Mouse (Mus musculus): ENCODE data around the gene Arpp19. TPM values are rescaled to one million over a fixed set of nuclear protein-coding genes. Genes with fewer than 3 reads are reported as not detected.
A peak's percentile ranks its signal among the peaks of the same experiment; 100 is the strongest.

Arpp19 gene
- polyA plus RNA-seq, 1 experiment from 2014 or later, result 384 TPM

GRCm38 (mm10) chr9:75040566-75040965, 3.2 kb downstream of the Arpp19 start:
- peaks cover 22% of the 10 kb centered on the region; the same call in 1 of the 2 replicates for H3K36me3 ChIP-seq
- H3K4me1 ChIP-seq (replicated peaks), result peaks cover 5% of the 10 kb centered on the region; the same call in 1 of the 2 replicates
- no peak overlapping the region for H3K9ac ChIP-seq (replicated peaks)
- no peak overlapping the region for H3K27ac ChIP-seq
- WGBS, result 89% methylated on average over 2 of the region's 2 CpGs
- H3K9me3 ChIP-seq, result no peaks in the 10 kb centered on the region
- ATAC-seq (ENCODE audit: insufficient number of reproducible peaks, insufficient read depth, low FRiP score, low TSS enrichment, low read depth), result no peak
- no peaks in the 10 kb centered on the region for H3K27me3 ChIP-seq
- H3K4me3 ChIP-seq (replicated peaks), result no peak overlapping the region
- H3K4me2 ChIP-seq, result no peak overlapping the region

GRCm38 (mm10) chr9:75041840-75042525, 4.6 kb downstream of the Arpp19 start:
- Histone ChIP-seq H3K9ac (replicated peaks) (no peak overlapping the region), H3K9me3 (no peaks in the 10 kb centered on the region), H3K4me3 (replicated peaks) (no peak overlapping the region), H3K27ac (no peak overlapping the region), H3K36me3 (peaks cover 31% of the 10 kb centered on the region; the same call in 1 of the 2 replicates), H3K27me3 (no peaks in the 10 kb centered on the region), H3K4me1 (replicated peaks) (peaks cover 5% of the 10 kb centered on the region; the same call in 1 of the 2 replicates), H3K4me2 (no peak overlapping the region)
- ATAC-seq (ENCODE audit: insufficient number of reproducible peaks, insufficient read depth, low FRiP score, low TSS enrichment, low read depth), result no peak
- 86% methylated on average over 2 of the region's 2 CpGs for WGBS

GRCm38 (mm10) chr9:75043191-75043590, 5.8 kb downstream of the Arpp19 start:
- WGBS, result 84% methylated on average over 2 of the region's 2 CpGs
- H3K4me3 ChIP-seq (replicated peaks), result no peak overlapping the region
- H3K4me1 ChIP-seq (replicated peaks), result peaks cover 5% of the 10 kb centered on the region; the same call in 1 of the 2 replicates
- no peaks in the 10 kb centered on the region for H3K9me3 ChIP-seq
- no peak overlapping the region for H3K4me2 ChIP-seq
- no peak overlapping the region for H3K27ac ChIP-seq
- H3K36me3 ChIP-seq, result peaks cover 31% of the 10 kb centered on the region; the same call in 1 of the 2 replicates
- no peak overlapping the region for H3K9ac ChIP-seq (replicated peaks)
- H3K27me3 ChIP-seq, result no peaks in the 10 kb centered on the region
- no peak for ATAC-seq (ENCODE audit: insufficient number of reproducible peaks, insufficient read depth, low FRiP score, low TSS enrichment, low read depth)

- H3K36me3 ChIP-seq, result peaks cover 24% of the 10 kb centered on the region; the same call in 1 of the 2 replicates
- H3K9me3 ChIP-seq, result no peaks in the 10 kb centered on the region
- no peak for ATAC-seq (ENCODE audit: insufficient number of reproducible peaks, insufficient read depth, low FRiP score, low TSS enrichment, low read depth)
- no peak overlapping the region for H3K4me2 ChIP-seq
- H3K4me1 ChIP-seq (replicated peaks), result no peaks in the 10 kb centered on the region
- H3K27me3 ChIP-seq, result no peaks in the 10 kb centered on the region
- no peak overlapping the region for H3K4me3 ChIP-seq (replicated peaks)
- H3K27ac ChIP-seq, result no peak overlapping the region
- H3K9ac ChIP-seq (replicated peaks), result no peak overlapping the region
These were observed 9.7 kb downstream of the Arpp19 start for GRCm38 (mm10) chr9:75047079-75047478.

- Histone ChIP-seq H3K4me1 (replicated peaks) (no peaks in the 10 kb centered on the region), H3K9ac (replicated peaks) (no peak overlapping the region), H3K4me2 (no peak overlapping the region), H3K4me3 (replicated peaks) (no peak overlapping the region), H3K27ac (no peak overlapping the region), H3K27me3 (no peaks in the 10 kb centered on the region), H3K9me3 (no peaks in the 10 kb centered on the region), H3K36me3 (peaks cover 17% of the 10 kb centered on the region; the same call in 1 of the 2 replicates)
- no peak for ATAC-seq (ENCODE audit: insufficient number of reproducible peaks, insufficient read depth, low FRiP score, low TSS enrichment, low read depth)
- WGBS, result 86% methylated on average over 3 of the region's 3 CpGs
These were observed 11.7 kb downstream of the Arpp19 start for GRCm38 (mm10) chr9:75049100-75049499.

GRCm38 (mm10) chr9:75050003-75050402, 12.6 kb downstream of the Arpp19 start:
- H3K9ac ChIP-seq (replicated peaks), result no peak overlapping the region
- ATAC-seq (ENCODE audit: insufficient number of reproducible peaks, insufficient read depth, low FRiP score, low TSS enrichment, low read depth), result no peak

GRCm38 (mm10) chr9:75051841-75052240, 14.4 kb downstream of the Arpp19 start:
- 88% methylated on average over 4 of the region's 4 CpGs for WGBS
- Histone ChIP-seq H3K4me1 (replicated peaks) (no peaks in the 10 kb centered on the region), H3K4me3 (replicated peaks) (no peak overlapping the region), H3K4me2 (no peak overlapping the region), H3K27me3 (no peaks in the 10 kb centered on the region), H3K9ac (replicated peaks) (no peak overlapping the region), H3K36me3 (peaks cover 15% of the 10 kb centered on the region), H3K27ac (no peak overlapping the region), H3K9me3 (no peaks in the 10 kb centered on the region)
- no peak for ATAC-seq (ENCODE audit: insufficient number of reproducible peaks, insufficient read depth, low FRiP score, low TSS enrichment, low read depth)

More at GRCm38 (mm10) chr9:75050003-75050402, 12.6 kb downstream of the Arpp19 start:
- Histone ChIP-seq H3K9me3 (no peaks in the 10 kb centered on the region), H3K27me3 (no peaks in the 10 kb centered on the region), H3K4me1 (replicated peaks) (no peaks in the 10 kb centered on the region), H3K36me3 (peaks cover 22% of the 10 kb centered on the region; the same call in 1 of the 2 replicates), H3K4me2 (no peak overlapping the region), H3K27ac (no peak overlapping the region), H3K4me3 (replicated peaks) (no peak overlapping the region)
- WGBS, result 31% methylated on average over 3 of the region's 3 CpGs

- ATAC-seq (ENCODE audit: insufficient number of reproducible peaks, insufficient read depth, low FRiP score, low TSS enrichment, low read depth), result no peak
- Histone ChIP-seq H3K36me3 (peaks cover 42% of the 10 kb centered on the region), H3K9ac (replicated peaks) (no peak overlapping the region), H3K9me3 (no peaks in the 10 kb centered on the region), H3K27ac (no peak overlapping the region), H3K27me3 (no peaks in the 10 kb centered on the region), H3K4me1 (replicated peaks) (no peaks in the 10 kb centered on the region), H3K4me3 (replicated peaks) (no peak overlapping the region), H3K4me2 (no peak overlapping the region)
- WGBS, result 90% methylated on average over 5 of the region's 5 CpGs
These were observed 17.6 kb downstream of the Arpp19 start for GRCm38 (mm10) chr9:75055046-75055445.

GRCm38 (mm10) chr9:75064678-75065331, 27.4 kb downstream of the Arpp19 start:
- Histone ChIP-seq H3K4me3 (replicated peaks) (no peak overlapping the region), H3K36me3 (peaks cover 3% of the 10 kb centered on the region; the same call in 1 of the 2 replicates), H3K9me3 (no peaks in the 10 kb centered on the region), H3K27me3 (no peaks in the 10 kb centered on the region), H3K9ac (replicated peaks) (no peak overlapping the region), H3K4me2 (no peak overlapping the region), H3K27ac (0 out of 2 replicates have a peak overlapping the region, but pooled peaks have one; percentile 17), H3K4me1 (replicated peaks) (no peaks in the 10 kb centered on the region)
- no peak for ATAC-seq (ENCODE audit: insufficient number of reproducible peaks, insufficient read depth, low FRiP score, low TSS enrichment, low read depth)
- 76% methylated on average over 9 of the region's 9 CpGs for WGBS

- Histone ChIP-seq H3K36me3 (no peaks in the 10 kb centered on the region), H3K4me1 (replicated peaks) (peaks cover 10% of the 10 kb centered on the region; the same call in 1 of the 2 replicates), H3K9me3 (no peaks in the 10 kb centered on the region), H3K4me2 (peak within 1 kb of the TSS; percentile 77), H3K4me3 (replicated peaks) (peak within 1 kb of the TSS; percentile 78), H3K27ac (peak within 1 kb of the TSS; percentile 94), H3K9ac (replicated peaks) (peak within 1 kb of the TSS; percentile 86), H3K27me3 (no peaks in the 10 kb centered on the region)
- ATAC-seq (ENCODE audit: insufficient number of reproducible peaks, insufficient read depth, low FRiP score, low TSS enrichment, low read depth), result no peak; the same call in 1 of the 2 replicates
- whole genome bisulfite sequencing, result 21% methylated on average over 23 of the region's 23 CpGs
These were observed 33.1 kb downstream of the Arpp19 start, which contains the start of gene Myo5a for GRCm38 (mm10) chr9:75070457-75071028. Gene Myo5a, plus strand, starts transcription at chr9:75071015.

GRCm38 (mm10) chr9:75071029-75071705, 33.8 kb downstream of the Arpp19 start:
- Histone ChIP-seq H3K27ac (peak overlapping the region; percentile 94), H3K36me3 (no peaks in the 10 kb centered on the region), H3K4me3 (replicated peaks) (peak overlapping the region; percentile 78), H3K9ac (replicated peaks) (peak overlapping the region; percentile 86), H3K9me3 (no peaks in the 10 kb centered on the region), H3K4me1 (replicated peaks) (peaks cover 10% of the 10 kb centered on the region; the same call in 1 of the 2 replicates), H3K4me2 (peak overlapping the region; percentile 77), H3K27me3 (no peaks in the 10 kb centered on the region)
- peak; percentile 95 for ATAC-seq (ENCODE audit: insufficient number of reproducible peaks, insufficient read depth, low FRiP score, low TSS enrichment, low read depth)
- WGBS, result under 1% methylated on average over 60 of the region's 92 CpGs
